Mouse (Mus musculus): ENCODE data around the gene Pimreg. TPM values are rescaled to one million over a fixed set of nuclear protein-coding genes. Genes with fewer than 3 reads are reported as not detected.

The Pimreg gene
- total and polyA plus RNA-seq, 2 experiments from 2014 or later = 10.2 to 11.5 TPM

DNA sequence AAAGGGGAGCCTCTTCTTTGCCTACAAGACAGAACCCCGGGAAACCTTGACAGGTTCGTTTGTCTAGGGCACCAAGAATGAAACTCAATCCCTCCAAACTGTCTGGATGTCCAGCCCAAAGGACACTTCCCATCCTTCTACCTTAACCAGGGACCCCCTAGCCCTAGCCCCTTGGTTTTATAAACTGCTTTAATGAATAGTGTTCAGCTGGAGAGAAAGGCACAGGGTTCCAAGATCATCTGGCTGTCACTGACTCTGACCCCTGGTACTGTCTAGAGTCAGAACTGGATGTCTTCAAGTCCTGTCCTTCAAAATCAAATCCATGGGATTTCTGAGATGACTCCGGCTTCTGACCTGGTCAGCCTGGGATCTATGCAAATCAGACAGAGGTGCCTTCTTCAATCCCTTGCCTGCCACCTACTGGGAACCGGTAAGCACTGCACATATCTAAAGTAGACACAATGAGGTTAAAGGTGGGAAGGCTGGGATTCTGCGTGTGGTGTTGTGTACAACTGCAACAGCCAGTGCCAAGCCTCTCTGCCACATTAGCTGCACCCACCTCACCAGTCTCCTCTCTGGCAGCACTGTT lies 17.5 kb upstream of the Pimreg start:
- no peaks in the 10 kb centered on the region for H3K9me3 ChIP-seq (ENCODE audit: low read length)
- H3K4me1 ChIP-seq (ENCODE audit: insufficient read depth, low read length) = no peaks in the 10 kb centered on the region
- no peak overlapping the region for H3K9ac ChIP-seq (replicated peaks; ENCODE audit: low read length, poor library complexity, severe bottlenecking)
- peak; percentile 78 for DNase-seq (ENCODE audit: low spot score)
- 0 out of 2 replicates have a peak, but pooled peaks cover 5% of the 10 kb centered on the region for H3K27me3 ChIP-seq (ENCODE audit: insufficient read depth, low read length)
- no peak overlapping the region for H3K27ac ChIP-seq (ENCODE audit: low read depth, low read length)
- peak; percentile 93 for TF ChIP-seq CTCF (IDR thresholded peaks at IDR 0.05)
- H3K36me3 ChIP-seq (ENCODE audit: insufficient read depth, low read length) = no peaks in the 10 kb centered on the region
- H3K4me2 ChIP-seq (ENCODE audit: low read depth, low read length, poor library complexity, severe bottlenecking) = no peak overlapping the region
- WGBS = 22% methylated on average over 5 of the region's 5 CpGs
- H3K4me3 ChIP-seq (ENCODE audit: low read depth, low read length) = no peak overlapping the region
- no peak for ATAC-seq (ENCODE audit: low FRiP score)

DNA sequence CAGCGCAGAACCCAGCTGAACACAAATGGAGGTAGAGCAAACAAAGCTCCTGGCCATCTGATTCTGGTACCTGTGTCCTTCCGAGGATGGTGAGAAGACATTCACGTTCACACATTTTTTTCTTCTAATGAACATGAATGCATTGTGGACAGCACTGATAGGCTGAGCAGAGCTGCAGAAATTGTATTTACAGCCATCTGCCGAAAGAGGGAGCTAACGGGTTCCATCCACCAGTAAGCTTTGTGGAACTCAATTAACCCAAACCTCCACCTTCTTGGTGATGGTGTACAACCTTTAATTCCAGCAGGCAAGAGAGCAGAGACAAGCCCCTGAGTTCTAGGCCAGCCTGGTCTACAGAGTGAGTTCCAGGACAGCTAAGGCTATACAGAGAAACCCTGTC lies 16.0 kb upstream of the Pimreg start:
- WGBS = 36% methylated on average over 5 of the region's 5 CpGs
- Histone ChIP-seq H3K9me3 (ENCODE audit: low read length) (no peaks in the 10 kb centered on the region), H3K36me3 (ENCODE audit: insufficient read depth, low read length) (no peaks in the 10 kb centered on the region), H3K4me2 (ENCODE audit: low read depth, low read length, poor library complexity, severe bottlenecking) (no peak overlapping the region), H3K27ac (ENCODE audit: low read depth, low read length) (no peak overlapping the region), H3K27me3 (ENCODE audit: insufficient read depth, low read length) (0 out of 2 replicates have a peak, but pooled peaks cover 5% of the 10 kb centered on the region), H3K9ac (replicated peaks; ENCODE audit: low read length, poor library complexity, severe bottlenecking) (no peak overlapping the region), H3K4me3 (ENCODE audit: low read depth, low read length) (no peak overlapping the region), H3K4me1 (ENCODE audit: insufficient read depth, low read length) (no peaks in the 10 kb centered on the region)
- TF ChIP-seq CTCF (IDR thresholded peaks at IDR 0.05) = peak; percentile 74
- ATAC-seq (ENCODE audit: low FRiP score) (no peak), DNase-seq (ENCODE audit: low spot score) (peak; percentile 77)

DNA sequence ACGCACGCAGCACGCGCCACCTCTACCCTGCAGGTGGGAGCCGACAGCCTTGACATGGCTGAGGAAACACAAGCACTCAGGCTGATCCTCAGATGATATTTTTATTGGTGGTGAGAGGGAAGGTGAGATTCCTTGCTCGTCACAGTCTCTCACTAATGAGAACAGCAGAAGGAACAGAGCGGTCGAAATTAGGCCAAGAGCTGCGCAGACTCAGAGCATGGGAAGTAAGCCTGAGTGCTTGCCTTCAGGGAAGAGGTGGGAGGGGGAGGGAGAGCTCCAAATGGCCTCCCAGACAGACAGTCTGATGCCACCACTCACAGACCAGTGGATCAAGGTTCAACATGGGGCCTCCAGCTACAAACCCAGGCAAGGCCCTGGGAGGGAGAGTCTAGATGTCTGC lies 15.3 kb upstream of the Pimreg start:
- ATAC-seq (ENCODE audit: low FRiP score) (no peak), DNase-seq (ENCODE audit: low spot score) (no peak)
- no peak for TF ChIP-seq CTCF (IDR thresholded peaks at IDR 0.05)
- H3K9ac ChIP-seq (replicated peaks; ENCODE audit: low read length, poor library complexity, severe bottlenecking) = no peak overlapping the region
- H3K4me3 ChIP-seq (ENCODE audit: low read depth, low read length) = no peak overlapping the region
- no peaks in the 10 kb centered on the region for H3K9me3 ChIP-seq (ENCODE audit: low read length)
- H3K27ac ChIP-seq (ENCODE audit: low read depth, low read length) = no peak overlapping the region
- H3K4me1 ChIP-seq (ENCODE audit: insufficient read depth, low read length) = no peaks in the 10 kb centered on the region
- H3K4me2 ChIP-seq (ENCODE audit: low read depth, low read length, poor library complexity, severe bottlenecking) = no peak overlapping the region
- H3K27me3 ChIP-seq (ENCODE audit: insufficient read depth, low read length) = 0 out of 2 replicates have a peak, but pooled peaks cover 5% of the 10 kb centered on the region
- no peaks in the 10 kb centered on the region for H3K36me3 ChIP-seq (ENCODE audit: insufficient read depth, low read length)
- 91% methylated on average over 9 of the region's 9 CpGs for WGBS

DNA sequence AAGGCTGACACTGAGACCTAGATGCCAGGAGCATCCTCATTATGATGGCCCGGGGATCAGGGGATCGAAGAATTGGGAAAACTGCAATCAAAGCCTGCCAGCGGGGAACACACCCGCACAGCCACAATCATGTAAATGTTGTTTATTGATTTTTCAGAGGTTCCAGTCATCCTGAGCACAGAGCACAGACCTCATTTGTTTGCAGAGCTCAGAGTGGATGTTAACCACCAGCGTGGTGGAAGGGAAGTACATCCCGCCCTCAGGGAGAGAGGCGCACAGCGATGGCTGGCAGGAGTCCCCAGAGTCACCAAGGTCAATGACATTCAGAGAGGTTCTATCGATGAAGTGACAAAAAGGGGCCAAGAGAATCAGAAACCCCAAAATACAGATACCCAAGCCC lies 14.0 kb upstream of the Pimreg start:
- WGBS = 79% methylated on average over 9 of the region's 9 CpGs
- H3K27ac ChIP-seq (ENCODE audit: low read depth, low read length) = no peak overlapping the region
- H3K9ac ChIP-seq (replicated peaks; ENCODE audit: low read length, poor library complexity, severe bottlenecking) = no peak overlapping the region
- no peaks in the 10 kb centered on the region for H3K9me3 ChIP-seq (ENCODE audit: low read length)
- H3K27me3 ChIP-seq (ENCODE audit: insufficient read depth, low read length) = 0 out of 2 replicates have a peak, but pooled peaks cover 5% of the 10 kb centered on the region
- H3K36me3 ChIP-seq (ENCODE audit: insufficient read depth, low read length) = no peaks in the 10 kb centered on the region
- ATAC-seq (ENCODE audit: low FRiP score) (no peak), DNase-seq (ENCODE audit: low spot score) (no peak)
- H3K4me1 ChIP-seq (ENCODE audit: insufficient read depth, low read length) = no peaks in the 10 kb centered on the region
- H3K4me3 ChIP-seq (ENCODE audit: low read depth, low read length) = no peak overlapping the region
- no peak for TF ChIP-seq CTCF (IDR thresholded peaks at IDR 0.05)
- H3K4me2 ChIP-seq (ENCODE audit: low read depth, low read length, poor library complexity, severe bottlenecking) = no peak overlapping the region

DNA sequence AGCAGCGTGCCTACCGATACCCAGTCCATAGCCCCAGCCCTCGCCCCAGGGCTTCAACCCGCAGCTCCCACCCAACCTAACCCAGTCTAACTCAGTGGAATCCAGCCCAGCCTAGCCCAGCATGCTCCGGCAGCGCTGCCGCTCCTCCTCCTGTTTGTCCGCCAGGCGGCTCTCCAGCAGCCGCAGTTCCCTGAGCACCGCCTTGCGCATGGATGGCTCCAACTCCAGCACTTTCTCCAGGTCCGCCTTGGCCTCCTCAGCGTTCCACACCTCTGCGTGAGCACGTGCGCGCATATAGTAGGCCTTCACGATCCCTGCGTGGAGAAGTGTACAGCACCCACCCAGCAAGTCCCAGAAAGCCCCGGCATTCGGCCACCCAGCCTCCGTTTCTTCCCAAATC lies 12.7 kb upstream of the Pimreg start:
- 0 out of 2 replicates have a peak, but pooled peaks cover 5% of the 10 kb centered on the region for H3K27me3 ChIP-seq (ENCODE audit: insufficient read depth, low read length)
- no peaks in the 10 kb centered on the region for H3K36me3 ChIP-seq (ENCODE audit: insufficient read depth, low read length)
- no peak overlapping the region for H3K9ac ChIP-seq (replicated peaks; ENCODE audit: low read length, poor library complexity, severe bottlenecking)
- no peak overlapping the region for H3K4me3 ChIP-seq (ENCODE audit: low read depth, low read length)
- DNase-seq (ENCODE audit: low spot score) = peak; percentile 67
- no peak for ATAC-seq (ENCODE audit: low FRiP score)
- no peak overlapping the region for H3K4me2 ChIP-seq (ENCODE audit: low read depth, low read length, poor library complexity, severe bottlenecking)
- no peak overlapping the region for H3K27ac ChIP-seq (ENCODE audit: low read depth, low read length)
- WGBS = 22% methylated on average over 23 of the region's 23 CpGs
- H3K4me1 ChIP-seq (ENCODE audit: insufficient read depth, low read length) = no peaks in the 10 kb centered on the region
- H3K9me3 ChIP-seq (ENCODE audit: low read length) = no peaks in the 10 kb centered on the region
- peak; percentile 80 for TF ChIP-seq CTCF (IDR thresholded peaks at IDR 0.05)

DNA sequence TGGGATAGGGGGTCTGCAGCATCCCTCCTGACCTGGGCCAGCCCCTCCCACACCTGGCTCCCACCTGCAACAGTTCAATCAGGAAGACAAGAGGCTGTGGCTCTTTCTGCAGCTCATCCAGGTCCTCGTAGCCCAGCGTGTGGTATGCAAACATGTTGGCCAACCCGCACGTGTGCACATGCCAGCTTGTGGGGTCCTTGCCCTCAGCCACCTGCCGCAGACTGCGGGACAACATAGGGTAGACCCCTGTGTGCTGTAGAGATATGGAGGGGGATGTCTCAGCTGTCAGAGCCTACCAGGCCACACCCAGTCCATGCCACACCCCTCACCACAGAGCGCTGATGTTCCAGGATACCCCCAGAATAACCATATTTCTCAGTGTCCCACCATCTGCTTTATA lies 10.5 kb upstream of the Pimreg start:
- no peaks in the 10 kb centered on the region for H3K36me3 ChIP-seq (ENCODE audit: insufficient read depth, low read length)
- H3K9me3 ChIP-seq (ENCODE audit: low read length) = no peaks in the 10 kb centered on the region
- WGBS = 94% methylated on average over 7 of the region's 7 CpGs
- DNase-seq (ENCODE audit: low spot score) = no peak
- H3K4me3 ChIP-seq (ENCODE audit: low read depth, low read length) = no peak overlapping the region
- H3K27ac ChIP-seq (ENCODE audit: low read depth, low read length) = no peak overlapping the region
- H3K4me2 ChIP-seq (ENCODE audit: low read depth, low read length, poor library complexity, severe bottlenecking) = no peak overlapping the region
- H3K9ac ChIP-seq (replicated peaks; ENCODE audit: low read length, poor library complexity, severe bottlenecking) = no peak overlapping the region
- no peaks in the 10 kb centered on the region for H3K4me1 ChIP-seq (ENCODE audit: insufficient read depth, low read length)
- no peak for TF ChIP-seq CTCF (IDR thresholded peaks at IDR 0.05)
- no peak for ATAC-seq (ENCODE audit: low FRiP score)
- H3K27me3 ChIP-seq (ENCODE audit: insufficient read depth, low read length) = 0 out of 2 replicates have a peak, but pooled peaks cover 5% of the 10 kb centered on the region
